Mouse (Mus musculus): Measurements from ENCODE around the gene Rps4x.

DNA sequence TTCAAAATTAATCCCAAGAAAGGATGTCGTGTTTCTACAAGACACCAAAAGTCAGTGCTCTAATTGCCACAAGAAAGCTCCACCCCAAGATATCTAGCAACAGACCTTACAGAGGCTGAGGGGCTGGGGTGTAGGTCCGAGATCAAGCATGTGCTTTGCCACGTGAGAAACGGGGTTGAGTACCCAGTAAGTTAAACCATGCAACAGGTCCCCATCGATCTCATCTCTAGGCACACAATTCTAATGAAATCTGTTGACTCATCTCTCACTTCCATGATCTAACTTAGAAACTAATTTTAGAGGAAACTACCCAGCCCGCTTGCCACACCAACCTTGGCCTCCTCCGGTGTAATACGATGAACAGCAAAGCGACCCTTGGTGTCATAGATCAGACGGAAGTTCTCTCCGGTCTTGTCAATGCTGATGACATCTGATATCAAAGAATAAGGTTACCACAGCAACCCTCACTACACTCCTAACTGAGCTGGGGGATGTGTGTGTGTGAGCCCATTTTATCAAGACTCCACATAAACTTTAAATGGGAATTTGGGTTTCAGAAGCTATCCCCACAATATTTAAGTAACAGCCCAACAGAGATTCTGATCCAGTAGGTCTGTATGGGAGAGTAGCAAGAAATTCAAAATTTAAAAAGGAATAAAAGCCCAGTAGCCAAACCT, 2.0 kb downstream of the Rps4x start:
- TF ChIP-seq ZC3H11A (IDR thresholded peaks at IDR 0.05; ENCODE audit: borderline replicate concordance, low read depth, low read length) (no peak), HCFC1 (IDR thresholded peaks at IDR 0.05; ENCODE audit: borderline replicate concordance, insufficient read depth, low read length) (no peak)

Data from ES-E14 (cell line).